Comparison of ENCODE assay signal across 21 mouse cellular contexts in genomic region chr1:193632115-193632514, GRCm38 (mm10).
DNase-seq lines count a peak whose midpoint lies in the region; ATAC-seq lines count a peak whose summit lies in the region.
"Had no signal": no experiment of that assay in that cellular context is flagged by ENCODE, and none has a peak within 500 bp of the region (broad histone marks: within the 10 kb centered on the region; RNA-seq: fewer than 3 reads in every experiment).

No protein-coding gene starts in this region.

- DNase-seq in embryonic facial prominence, embryonic 14.5 days (ENCODE audit: low spot score), result peak; percentile 10
- no peak for DNase-seq in embryonic facial prominence, embryonic 10.5 days (ENCODE audit: low spot score)
- DNase-seq in heart, postnatal 4 days, result no peak
- no peak for DNase-seq in lung, adult 18-20 months
- DNase-seq in left cerebral cortex, postnatal 14 days (ENCODE audit: low spot score in 2 of 2), result no peak
- DNase-seq: adrenal gland, adult 8-10 months; adrenal gland, postnatal 14 days; adrenal gland, postnatal 36 days; B cell, adult 2 months; cerebellum, adult 11-12 months; cerebellum, adult 2 months; cerebellum, adult 9-10 months; cerebellum, postnatal 10 days; cerebellum, postnatal 25 days; forebrain, postnatal 0 days had no signal

- H3K4me3 ChIP-seq in embryonic facial prominence, embryonic 14.5 days (ENCODE audit: low read depth, low read length), result no peak overlapping the region
- H3K4me3 ChIP-seq in embryonic facial prominence, embryonic 10.5 days, result no peak overlapping the region
- H3K4me3 ChIP-seq in heart, embryonic 13.5 days, result no peak overlapping the region
- H3K4me3 ChIP-seq in lung, embryonic 16.5 days (ENCODE audit: low read length), result no peak overlapping the region
- H3K4me3 ChIP-seq: embryonic facial prominence, embryonic 13.5 days; forebrain, embryonic 13.5 days; forebrain, embryonic 15.5 days had no signal

- H3K4me1 ChIP-seq in embryonic facial prominence, embryonic 14.5 days (ENCODE audit: control insufficient read depth, insufficient read depth, low read length), result no peaks in the 10 kb centered on the region
- no peaks in the 10 kb centered on the region for H3K4me1 ChIP-seq in embryonic facial prominence, embryonic 10.5 days
- H3K4me1 ChIP-seq in heart, embryonic 13.5 days, result peaks cover 31% of the 10 kb centered on the region
- H3K4me1 ChIP-seq in lung, embryonic 16.5 days (replicated peaks; ENCODE audit: control insufficient read depth, insufficient read depth, low read length), result no peaks in the 10 kb centered on the region
- H3K4me1 ChIP-seq: embryonic facial prominence, embryonic 13.5 days had no signal

- no peak overlapping the region for H3K27ac ChIP-seq in embryonic facial prominence, embryonic 14.5 days (replicated peaks; ENCODE audit: low read depth, low read length)
- H3K27ac ChIP-seq in embryonic facial prominence, embryonic 10.5 days (replicated peaks), result no peak overlapping the region
- H3K27ac ChIP-seq in heart, embryonic 13.5 days (replicated peaks), result no peak overlapping the region
- no peak overlapping the region for H3K27ac ChIP-seq in lung, embryonic 16.5 days (ENCODE audit: low read length)
- H3K27ac ChIP-seq: embryonic facial prominence, embryonic 13.5 days; forebrain, embryonic 13.5 days; forebrain, embryonic 15.5 days had no signal

- ATAC-seq in embryonic facial prominence, embryonic 14.5 days (ENCODE audit: low read depth), result no peak
- no peak for ATAC-seq in heart, embryonic 13.5 days (ENCODE audit: extremely low read depth, insufficient number of reproducible peaks, low FRiP score, low TSS enrichment)
- peak; percentile 54; the same call in 1 of the 2 replicates for ATAC-seq in lung, embryonic 16.5 days (ENCODE audit: low read depth)
- ATAC-seq: CD4-positive, CD25-positive, alpha-beta regulatory T cell, adult 4 months; forebrain, embryonic 13.5 days; forebrain, embryonic 15.5 days; forebrain, postnatal 0 days had no signal

- intact Hi-C loops in left cerebral cortex, postnatal 14 days (cut with DNase I), result no loop called here

- H3K36me3 ChIP-seq in embryonic facial prominence, embryonic 14.5 days (ENCODE audit: control insufficient read depth, insufficient read depth, low read length), result no peaks in the 10 kb centered on the region
- no peaks in the 10 kb centered on the region for H3K36me3 ChIP-seq in embryonic facial prominence, embryonic 10.5 days (replicated peaks)
- H3K36me3 ChIP-seq in heart, embryonic 13.5 days, result no peaks in the 10 kb centered on the region
- no peaks in the 10 kb centered on the region for H3K36me3 ChIP-seq in lung, embryonic 16.5 days (ENCODE audit: control insufficient read depth, insufficient read depth, low read length)
- H3K36me3 ChIP-seq: embryonic facial prominence, embryonic 13.5 days; forebrain, embryonic 15.5 days had no signal

- no peak overlapping the region for H3K4me2 ChIP-seq in embryonic facial prominence, embryonic 14.5 days (ENCODE audit: low read depth, low read length)
- peak overlapping the region; percentile 50; the same call in 1 of the 2 replicates for H3K4me2 ChIP-seq in heart, embryonic 13.5 days
- no peak overlapping the region; the same call in 1 of the 2 replicates for H3K4me2 ChIP-seq in lung, embryonic 16.5 days (ENCODE audit: low read depth, low read length)
- H3K4me2 ChIP-seq: forebrain, embryonic 15.5 days had no signal

- 74% methylated on average over 2 of the region's 2 CpGs for WGBS in embryonic facial prominence, embryonic 14.5 days
- WGBS in embryonic facial prominence, embryonic 10.5 days, result 88% methylated on average over 2 of the region's 2 CpGs
- 78% methylated on average over 2 of the region's 2 CpGs for WGBS in heart, embryonic 13.5 days
- 75% methylated on average over 2 of the region's 2 CpGs for WGBS in lung, embryonic 16.5 days

- no peaks in the 10 kb centered on the region for H3K9me3 ChIP-seq in embryonic facial prominence, embryonic 14.5 days (ENCODE audit: control insufficient read depth, low read length)
- no peaks in the 10 kb centered on the region for H3K9me3 ChIP-seq in embryonic facial prominence, embryonic 10.5 days
- H3K9me3 ChIP-seq in heart, embryonic 13.5 days, result no peaks in the 10 kb centered on the region
- H3K9me3 ChIP-seq in lung, embryonic 16.5 days (ENCODE audit: control insufficient read depth, low read length), result no peaks in the 10 kb centered on the region
- H3K9me3 ChIP-seq: embryonic facial prominence, embryonic 13.5 days; forebrain, embryonic 13.5 days; forebrain, embryonic 15.5 days had no signal

- H3K27me3 ChIP-seq in embryonic facial prominence, embryonic 14.5 days (replicated peaks; ENCODE audit: control insufficient read depth, insufficient read depth, low read length), result no peaks in the 10 kb centered on the region
- H3K27me3 ChIP-seq in embryonic facial prominence, embryonic 10.5 days (replicated peaks; ENCODE audit: low read depth, poor library complexity, severe bottlenecking), result 0 out of 2 replicates have a peak, but pooled peaks cover 3% of the 10 kb centered on the region
- H3K27me3 ChIP-seq in heart, embryonic 13.5 days (replicated peaks), result no peaks in the 10 kb centered on the region
- no peaks in the 10 kb centered on the region for H3K27me3 ChIP-seq in lung, embryonic 16.5 days (ENCODE audit: control insufficient read depth, insufficient read depth, low read depth, low read length)
- H3K27me3 ChIP-seq: embryonic facial prominence, embryonic 13.5 days; forebrain, embryonic 13.5 days; forebrain, embryonic 15.5 days had no signal

- no peak overlapping the region for H3K9ac ChIP-seq in embryonic facial prominence, embryonic 14.5 days (ENCODE audit: low read depth, low read length)
- H3K9ac ChIP-seq in heart, embryonic 13.5 days, result no peak overlapping the region
- no peak overlapping the region for H3K9ac ChIP-seq in lung, embryonic 16.5 days (ENCODE audit: low read length)
- H3K9ac ChIP-seq: embryonic facial prominence, embryonic 13.5 days; forebrain, embryonic 13.5 days; forebrain, embryonic 15.5 days; forebrain, postnatal 0 days had no signal
